Mouse (Mus musculus) liver, embryonic 14.5 days (tissue): ENCODE data around the gene Tbccd1.

ENCODE experiments used
- CTCF ChIP-seq: IDR thresholded peaks from 2 replicates; pipeline ENCODE4 v1.5.1; 2016; ENCODE audit warnings: antibody characterized with exemption, low read depth, control low read depth
- EP300 ChIP-seq: IDR thresholded peaks from 2 replicates; pipeline ENCODE4 v1.6.1; 2016; ENCODE audit warnings: antibody characterized with exemption, low read depth

GRCm38 (mm10) chr16:22857431-22858113, at the start of gene Tbccd1, which contains the start of gene Dnajb11:
- TF ChIP-seq CTCF, result no peak
- TF ChIP-seq EP300, result no peak
